Mouse (Mus musculus) liver (tissue): ENCODE data around the gene Wdr72.
A peak's percentile ranks its signal among the peaks of the same experiment; 100 is the strongest.

Experiments used
- DNase-seq: peaks from one replicate; pipeline ENCODE4 v3.0.0-alpha.2; 2020; ENCODE audit warnings: mixed read lengths

Wdr72 gene

GRCm38 (mm10) chr9:74109761-74110460 is at the start of gene Wdr72:
Gene Wdr72, plus strand, starts transcription at chr9:74110356.
- DNase-seq: peak; percentile 9

DNA sequence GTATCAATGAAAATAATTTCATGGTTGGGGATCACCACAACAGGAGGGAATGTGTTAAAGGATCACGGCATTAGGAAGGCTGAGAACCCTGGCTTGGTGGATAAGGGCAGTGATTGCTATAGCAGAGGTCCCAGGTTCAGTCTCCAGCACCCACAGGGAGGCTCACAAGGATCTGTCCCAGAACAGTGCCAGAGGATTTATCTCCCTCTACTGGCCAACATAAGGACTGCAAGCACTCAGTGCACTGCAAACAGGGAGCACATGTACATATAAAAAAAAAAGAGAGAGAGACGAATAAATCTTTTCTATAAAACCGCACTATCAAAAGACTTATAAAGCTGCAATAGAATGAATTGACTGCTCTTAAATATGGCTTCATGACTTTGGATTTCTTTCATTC is 43.9 kb upstream of the Wdr72 start:
- DNase-seq: no peak

GRCm38 (mm10) chr9:74066766-74067165 is 43.4 kb upstream of the Wdr72 start:
- DNase-seq: no peak

DNA sequence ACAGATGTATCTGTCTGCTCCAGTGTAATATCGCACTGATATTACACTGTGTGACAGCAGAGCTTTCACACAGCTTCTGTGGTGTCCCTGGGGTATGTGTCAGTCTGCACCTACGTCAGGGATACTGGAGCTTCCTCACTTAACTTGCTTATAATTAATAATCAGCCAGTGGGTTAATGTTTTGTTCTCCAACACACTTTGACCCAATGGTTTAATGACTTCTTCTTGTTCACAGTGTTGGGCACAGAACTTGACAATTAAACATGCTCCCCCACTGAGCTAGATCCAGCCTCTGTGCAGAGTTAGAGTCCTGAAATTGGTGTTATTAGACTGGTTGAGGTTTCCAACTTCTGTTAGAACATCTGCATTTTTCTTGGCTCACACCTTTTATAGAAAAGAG is 34.2 kb upstream of the Wdr72 start:
- no peak for DNase-seq

- DNase-seq: no peak
These were observed 31.7 kb upstream of the Wdr72 start for GRCm38 (mm10) chr9:74078458-74078857.

GRCm38 (mm10) chr9:74080241-74080640 is 29.9 kb upstream of the Wdr72 start:
- no peak for DNase-seq

GRCm38 (mm10) chr9:74101591-74101990 is 8.6 kb upstream of the Wdr72 start:
- no peak for DNase-seq

GRCm38 (mm10) chr9:74102615-74103014 is 7.5 kb upstream of the Wdr72 start:
- DNase-seq: no peak

DNA sequence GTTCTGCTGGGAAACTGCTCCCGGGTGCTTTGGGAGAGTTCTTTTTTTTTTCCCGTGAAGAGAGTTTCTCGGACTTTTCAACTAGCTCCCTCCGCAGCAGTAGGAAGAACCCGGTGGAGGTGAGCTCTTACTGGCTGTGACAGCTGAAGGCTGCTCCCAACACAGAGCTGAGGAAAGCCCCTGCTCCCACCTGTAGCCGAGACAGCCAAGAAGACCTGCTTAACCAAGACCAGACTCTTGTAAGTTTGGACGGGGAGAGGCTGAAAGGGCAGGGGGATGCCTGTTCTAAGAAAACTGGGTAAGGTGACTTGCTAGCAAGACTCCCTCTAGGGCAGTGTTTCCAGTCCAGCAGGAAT is 283 bp downstream of the Wdr72 start:
- no peak for DNase-seq

DNA sequence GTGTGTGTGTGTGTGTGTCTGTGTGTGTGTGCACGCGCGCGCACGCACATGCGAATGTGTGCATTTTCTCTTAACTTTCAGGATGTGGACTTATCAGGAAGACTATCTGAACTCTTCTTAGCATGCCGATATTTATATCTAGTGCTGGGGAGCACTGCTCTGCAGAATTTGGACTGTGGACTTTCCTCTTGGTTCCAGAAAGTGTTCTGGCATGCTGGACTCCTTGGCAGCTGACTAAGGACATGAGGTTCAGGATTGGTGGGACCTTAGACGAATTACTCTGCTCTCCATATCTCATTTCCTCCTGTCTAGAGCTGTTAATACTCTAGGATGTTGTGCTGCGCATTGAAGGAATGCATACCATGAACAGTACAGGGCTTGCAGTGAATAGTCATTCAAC is 2.4 kb downstream of the Wdr72 start:
- DNase-seq: no peak

DNA sequence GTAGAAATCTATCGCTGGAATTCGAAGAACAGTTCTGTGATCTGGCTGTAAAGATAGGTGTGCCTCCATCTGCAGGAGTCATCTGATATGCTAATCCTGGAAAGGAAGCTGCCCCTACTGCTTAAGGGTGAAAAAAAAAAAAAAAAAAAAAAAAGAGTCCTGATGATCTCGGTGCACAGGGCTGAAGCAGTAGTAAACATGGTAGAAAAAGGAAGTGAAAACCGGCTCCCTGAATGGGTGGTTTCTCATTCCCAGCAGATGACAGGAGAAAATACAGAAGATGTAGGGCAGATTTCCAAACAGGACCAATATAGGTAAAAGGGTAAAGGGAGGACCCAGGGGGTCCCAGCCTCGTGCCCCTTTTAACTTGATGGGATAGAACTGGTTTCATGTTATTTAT is 16.1 kb downstream of the Wdr72 start:
- DNase-seq: no peak

- no peak for DNase-seq
These were observed 23.9 kb downstream of the Wdr72 start for GRCm38 (mm10) chr9:74134010-74134409.

DNA sequence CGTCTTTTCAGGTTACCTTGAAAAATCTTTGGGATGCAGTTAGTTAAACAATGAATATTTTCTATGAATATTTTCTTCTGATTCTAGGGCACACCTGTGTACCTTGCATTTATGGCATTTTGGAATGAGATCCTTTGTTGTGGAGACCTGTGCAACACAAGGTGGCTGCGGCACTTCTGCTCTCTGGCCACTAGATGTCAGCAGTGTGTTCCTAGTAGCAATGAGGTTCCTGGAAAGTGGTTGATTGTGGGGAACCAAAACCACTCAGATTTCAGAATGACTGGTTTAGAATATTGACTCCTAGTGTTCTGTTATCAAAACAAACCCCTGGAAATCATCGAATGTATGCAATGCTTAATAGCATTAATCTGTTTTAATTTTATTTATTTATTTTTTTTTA is 31.7 kb downstream of the Wdr72 start:
- DNase-seq: peak; percentile 40

DNA sequence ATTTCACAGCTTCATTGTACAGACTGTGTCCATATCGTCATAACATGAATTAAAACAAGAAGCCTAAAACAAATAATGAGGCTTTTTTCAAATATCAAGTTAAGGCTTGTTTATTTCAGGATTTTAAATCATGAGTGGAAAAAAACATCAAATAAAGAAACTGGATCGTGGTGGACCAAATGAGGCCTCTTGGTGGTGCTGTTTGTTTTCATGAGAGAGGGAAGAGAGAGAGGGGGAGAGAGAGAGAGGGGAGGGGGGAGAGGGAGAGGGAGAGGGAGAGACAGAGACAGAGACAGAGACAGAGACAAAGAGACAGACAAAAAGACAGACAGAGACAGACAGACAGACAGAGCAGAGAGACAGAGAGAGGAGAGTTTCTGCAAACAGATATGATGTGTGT is 32.5 kb downstream of the Wdr72 start:
- DNase-seq: no peak

- no peak for DNase-seq
These were observed 35.0 kb downstream of the Wdr72 start for GRCm38 (mm10) chr9:74145203-74145602.

GRCm38 (mm10) chr9:74148306-74148705 is 38.1 kb downstream of the Wdr72 start:
- no peak for DNase-seq

GRCm38 (mm10) chr9:74160361-74160933 is 50.3 kb downstream of the Wdr72 start:
- no peak for DNase-seq

- no peak for DNase-seq
These were observed 55.5 kb downstream of the Wdr72 start for GRCm38 (mm10) chr9:74165697-74166096.

- DNase-seq: no peak
These were observed 59.7 kb downstream of the Wdr72 start for GRCm38 (mm10) chr9:74169904-74170303.

DNA sequence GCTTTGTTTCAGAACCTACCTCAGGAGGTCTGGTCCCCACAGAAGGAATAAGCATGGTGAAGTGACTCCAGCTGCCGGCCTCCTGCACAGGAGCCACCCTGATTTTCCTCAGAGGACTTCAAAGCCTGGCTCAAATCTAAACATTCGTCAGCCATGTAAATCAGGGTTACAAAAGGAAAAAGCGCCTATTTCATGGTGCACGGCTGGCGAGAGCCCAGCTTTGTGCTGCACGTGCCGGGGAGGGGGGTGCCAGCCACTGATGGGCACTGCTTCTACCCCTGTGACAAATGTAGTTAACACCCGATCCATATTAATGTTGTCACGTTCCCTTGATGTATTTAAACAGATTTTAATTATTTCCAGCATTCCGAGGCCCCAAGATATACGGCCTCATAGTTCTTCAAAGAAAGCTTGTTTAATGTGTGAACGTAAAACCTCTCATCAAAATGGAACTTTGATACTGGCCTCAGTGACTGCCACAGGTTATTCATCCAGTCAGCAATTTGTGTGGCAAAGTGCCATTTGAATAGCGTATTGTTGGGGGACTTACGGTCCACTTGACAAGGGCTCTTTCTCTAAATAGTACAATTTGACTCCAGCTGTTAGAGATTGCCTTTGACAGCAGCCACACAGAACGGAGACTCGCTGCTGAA is 76.7 kb downstream of the Wdr72 start:
- DNase-seq: no peak

DNA sequence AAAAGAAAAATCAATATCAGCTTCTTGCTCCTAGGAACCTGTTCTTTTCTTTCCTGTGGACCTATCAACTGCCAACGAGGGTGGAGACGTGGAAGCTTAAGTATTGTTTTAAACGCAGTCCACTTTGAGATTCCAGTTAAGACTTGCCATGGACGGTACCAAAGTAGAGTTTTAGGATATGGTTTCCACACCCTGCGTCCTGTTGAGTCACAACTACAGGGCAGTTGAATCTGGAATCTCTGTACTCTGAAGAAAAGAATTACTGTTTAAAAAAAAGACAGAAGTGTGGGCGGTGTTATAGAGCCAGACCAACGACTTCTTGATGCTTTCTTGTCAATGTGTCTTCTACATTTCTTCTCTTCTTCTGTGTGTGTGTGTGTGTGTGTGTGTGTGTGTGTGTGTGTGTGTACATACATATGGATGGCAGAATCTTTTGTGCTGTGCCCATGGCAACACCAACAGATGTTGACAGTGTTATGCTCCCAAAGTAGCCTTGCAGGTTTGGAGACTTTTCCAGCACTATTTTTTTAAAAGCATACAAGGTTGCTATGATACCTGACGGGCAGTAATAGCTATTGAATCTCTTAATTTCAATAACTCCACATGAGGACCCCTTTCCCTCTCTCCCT is 77.4 kb downstream of the Wdr72 start:
- no peak for DNase-seq

DNA sequence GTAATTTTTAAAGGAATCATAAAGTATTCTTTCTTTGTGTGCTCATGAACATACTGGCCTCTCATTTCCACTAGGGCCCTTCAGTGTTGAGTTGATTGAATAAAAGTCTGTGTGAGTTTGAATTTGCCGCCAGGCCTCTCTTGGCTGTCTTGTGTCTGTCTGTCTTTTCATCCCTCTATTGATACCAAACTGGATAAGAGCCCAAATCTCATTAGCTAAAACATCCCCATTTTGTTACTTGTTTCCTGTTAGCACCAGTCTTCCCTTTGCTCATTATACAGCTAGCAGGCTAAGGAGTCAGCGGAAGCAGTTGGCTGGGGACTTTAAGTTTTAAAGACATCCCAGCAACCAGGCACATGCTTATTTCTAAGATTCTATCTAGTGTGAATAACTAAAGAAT is 84.7 kb downstream of the Wdr72 start:
- no peak for DNase-seq

GRCm38 (mm10) chr9:74228272-74228671 is 118.1 kb downstream of the Wdr72 start:
- DNase-seq: no peak

GRCm38 (mm10) chr9:74241292-74241691 is 131.1 kb downstream of the Wdr72 start:
- no peak for DNase-seq
